Mouse (Mus musculus): ENCODE measurements around the gene Cbl. TPM values are rescaled to one million over a fixed set of nuclear protein-coding genes. Genes with fewer than 3 reads are reported as not detected.

The Cbl gene
- polyA plus RNA-seq, 1 experiment from 2014 or later: 9.9 TPM

GRCm38 (mm10) chr9:44132200-44132599 lies 101.6 kb downstream of the Cbl start:
- peak overlapping the region; percentile 96 for H3K27ac ChIP-seq
- TF ChIP-seq CTCF (IDR thresholded peaks at IDR 0.05; ENCODE audit: low read depth): no peak
- no peaks in the 10 kb centered on the region for H3K9me3 ChIP-seq (replicated peaks; ENCODE audit: low read length)
- no peak overlapping the region for H3K4me3 ChIP-seq (replicated peaks; ENCODE audit: low read depth, low read length)
- 71% methylated on average over 5 of the region's 5 CpGs for WGBS
- ATAC-seq (replicated peaks; ENCODE audit: low FRiP score, low read depth) (no peak), DNase-seq (ENCODE audit: low spot score) (no peak)
- H3K4me2 ChIP-seq (ENCODE audit: low read length): no peak overlapping the region
- no peaks in the 10 kb centered on the region for H3K36me3 ChIP-seq (ENCODE audit: insufficient read depth, low read length)
- peaks cover 35% of the 10 kb centered on the region for H3K4me1 ChIP-seq (replicated peaks; ENCODE audit: insufficient read depth, low read length)
- no peak overlapping the region for H3K9ac ChIP-seq (ENCODE audit: low read depth, low read length)
- H3K27me3 ChIP-seq (ENCODE audit: insufficient read depth, low read length): no peaks in the 10 kb centered on the region

- no peaks in the 10 kb centered on the region for H3K27me3 ChIP-seq (ENCODE audit: insufficient read depth, low read length)
- H3K9ac ChIP-seq (ENCODE audit: low read depth, low read length): no peak overlapping the region
- H3K9me3 ChIP-seq (replicated peaks; ENCODE audit: low read length): no peaks in the 10 kb centered on the region
- ATAC-seq (replicated peaks; ENCODE audit: low FRiP score, low read depth) (no peak), DNase-seq (ENCODE audit: low spot score) (no peak)
- WGBS: 34% methylated on average over 7 of the region's 7 CpGs
- peak overlapping the region; percentile 96 for H3K27ac ChIP-seq
- peak overlapping the region; percentile 37 for H3K4me2 ChIP-seq (ENCODE audit: low read length)
- no peaks in the 10 kb centered on the region for H3K36me3 ChIP-seq (ENCODE audit: insufficient read depth, low read length)
- no peak overlapping the region for H3K4me3 ChIP-seq (replicated peaks; ENCODE audit: low read depth, low read length)
- no peak for TF ChIP-seq CTCF (IDR thresholded peaks at IDR 0.05; ENCODE audit: low read depth)
- peaks cover 40% of the 10 kb centered on the region for H3K4me1 ChIP-seq (replicated peaks; ENCODE audit: insufficient read depth, low read length)
Measured at GRCm38 (mm10) chr9:44131276-44131590, 102.6 kb downstream of the Cbl start.

DNA sequence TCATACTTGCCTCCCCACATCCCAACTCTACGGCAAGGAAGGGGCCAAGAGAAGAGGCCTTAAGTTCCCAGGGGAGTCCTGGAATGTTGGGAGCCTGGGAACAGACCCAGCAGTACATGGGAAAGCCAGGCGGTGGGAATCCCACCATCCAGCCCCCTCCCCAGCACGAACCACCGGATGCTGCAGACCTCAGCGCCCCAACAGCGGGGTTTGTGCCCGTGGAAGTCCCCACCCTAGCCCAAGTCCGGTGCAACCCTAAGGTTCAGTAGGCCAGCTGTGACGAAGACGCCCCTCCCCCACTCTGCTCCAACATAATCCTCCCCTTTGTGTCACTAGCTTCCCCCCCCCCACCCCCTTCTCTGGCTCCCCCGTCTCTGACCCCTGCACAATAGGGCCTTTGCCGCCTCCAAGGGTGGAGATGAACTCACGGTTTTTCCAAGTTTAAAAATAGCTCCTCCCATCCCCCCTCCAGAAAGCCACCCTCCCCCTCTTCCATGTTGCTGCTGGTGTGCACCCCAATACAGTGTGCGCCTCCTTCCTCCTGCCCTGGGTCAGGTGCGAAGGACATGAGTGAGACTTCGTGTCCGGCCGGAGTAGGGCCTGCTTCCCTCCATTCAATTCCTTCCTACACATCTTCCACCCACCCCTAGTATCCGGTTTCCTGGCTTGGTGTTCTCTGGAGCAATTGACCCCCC lies 103.1 kb downstream of the Cbl start:
- Histone ChIP-seq H3K4me2 (ENCODE audit: low read length) (peak overlapping the region; percentile 77), H3K9ac (ENCODE audit: low read depth, low read length) (0 out of 2 replicates have a peak overlapping the region, but pooled peaks have one; percentile 47), H3K27me3 (ENCODE audit: insufficient read depth, low read length) (no peaks in the 10 kb centered on the region), H3K27ac (peak overlapping the region; percentile 96), H3K4me1 (replicated peaks; ENCODE audit: insufficient read depth, low read length) (peaks cover 44% of the 10 kb centered on the region), H3K36me3 (ENCODE audit: insufficient read depth, low read length) (no peaks in the 10 kb centered on the region), H3K4me3 (replicated peaks; ENCODE audit: low read depth, low read length) (peak overlapping the region; percentile 32), H3K9me3 (replicated peaks; ENCODE audit: low read length) (no peaks in the 10 kb centered on the region)
- WGBS: 20% methylated on average over 18 of the region's 19 CpGs
- ATAC-seq (replicated peaks; ENCODE audit: low FRiP score, low read depth) (peak; percentile 30), DNase-seq (ENCODE audit: low spot score) (peak; percentile 83)
- TF ChIP-seq CTCF (IDR thresholded peaks at IDR 0.05; ENCODE audit: low read depth): no peak

DNA sequence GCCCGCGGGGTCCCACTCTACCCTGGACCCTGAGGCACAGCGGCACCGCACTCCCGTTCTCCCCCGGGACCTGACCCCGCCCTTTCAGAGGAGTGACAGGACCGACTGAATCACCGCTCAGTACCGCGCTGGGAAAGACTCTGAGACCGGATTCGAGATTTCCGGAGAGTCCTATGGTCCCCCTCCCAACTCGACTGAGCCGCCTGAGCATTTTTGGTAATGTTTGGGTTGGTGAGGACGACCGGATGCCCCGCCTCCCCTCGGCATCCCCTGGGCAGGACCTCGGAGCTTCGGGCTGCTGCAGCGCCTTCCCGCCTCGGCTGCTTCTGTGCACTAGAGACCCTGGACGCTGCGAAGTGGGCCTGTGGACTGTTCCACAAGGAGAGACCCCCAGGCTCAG lies 103.8 kb downstream of the Cbl start:
- Histone ChIP-seq H3K27ac (peak overlapping the region; percentile 96), H3K27me3 (ENCODE audit: insufficient read depth, low read length) (no peaks in the 10 kb centered on the region), H3K36me3 (ENCODE audit: insufficient read depth, low read length) (no peaks in the 10 kb centered on the region), H3K9ac (ENCODE audit: low read depth, low read length) (peak overlapping the region; percentile 47), H3K4me1 (replicated peaks; ENCODE audit: insufficient read depth, low read length) (peaks cover 51% of the 10 kb centered on the region), H3K4me3 (replicated peaks; ENCODE audit: low read depth, low read length) (peak overlapping the region; percentile 32), H3K4me2 (ENCODE audit: low read length) (peak overlapping the region; percentile 77), H3K9me3 (replicated peaks; ENCODE audit: low read length) (no peaks in the 10 kb centered on the region)
- WGBS: under 1% methylated on average over 27 of the region's 27 CpGs
- TF ChIP-seq CTCF (IDR thresholded peaks at IDR 0.05; ENCODE audit: low read depth): no peak
- ATAC-seq (replicated peaks; ENCODE audit: low FRiP score, low read depth): peak; percentile 31
- peak; percentile 91 for DNase-seq (ENCODE audit: low spot score)

- TF ChIP-seq CTCF (IDR thresholded peaks at IDR 0.05; ENCODE audit: low read depth): no peak
- Histone ChIP-seq H3K4me2 (ENCODE audit: low read length) (peak overlapping the region; percentile 77), H3K9ac (ENCODE audit: low read depth, low read length) (peak overlapping the region; percentile 45), H3K4me1 (replicated peaks; ENCODE audit: insufficient read depth, low read length) (peaks cover 55% of the 10 kb centered on the region), H3K27me3 (ENCODE audit: insufficient read depth, low read length) (no peaks in the 10 kb centered on the region), H3K36me3 (ENCODE audit: insufficient read depth, low read length) (no peaks in the 10 kb centered on the region), H3K4me3 (replicated peaks; ENCODE audit: low read depth, low read length) (peak overlapping the region; percentile 32), H3K9me3 (replicated peaks; ENCODE audit: low read length) (no peaks in the 10 kb centered on the region), H3K27ac (peak overlapping the region; percentile 96)
- DNase-seq (ENCODE audit: low spot score): peak; percentile 56
- ATAC-seq (replicated peaks; ENCODE audit: low FRiP score, low read depth): no peak
- WGBS: 9% methylated on average over 9 of the region's 9 CpGs
Measured at GRCm38 (mm10) chr9:44129633-44130032, 104.2 kb downstream of the Cbl start.

DNA sequence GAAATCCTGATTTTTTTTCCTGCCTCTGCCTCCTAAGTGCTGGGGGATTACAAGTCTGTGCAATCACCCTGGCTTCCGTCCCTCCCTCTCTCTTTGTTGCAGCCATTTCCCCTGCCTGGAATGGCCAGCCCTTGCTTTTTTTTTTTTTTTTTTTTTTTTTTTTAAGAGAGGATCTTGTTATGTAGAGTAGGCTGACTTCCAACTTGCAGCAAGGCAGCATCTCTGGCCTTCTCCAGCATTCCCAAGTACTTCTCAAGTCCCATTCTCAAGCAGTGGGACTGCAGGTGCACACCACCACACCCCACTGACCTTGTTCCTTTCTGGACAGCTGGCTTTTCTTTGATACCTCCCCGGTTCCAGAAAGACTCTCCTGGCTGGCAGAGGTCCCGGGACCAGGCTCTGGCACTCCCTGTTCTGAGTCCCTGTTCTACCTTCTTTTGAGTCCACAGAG lies 106.5 kb downstream of the Cbl start:
- H3K9me3 ChIP-seq (replicated peaks; ENCODE audit: low read length): no peaks in the 10 kb centered on the region
- H3K36me3 ChIP-seq (ENCODE audit: insufficient read depth, low read length): no peaks in the 10 kb centered on the region
- H3K4me2 ChIP-seq (ENCODE audit: low read length): no peak overlapping the region
- H3K4me3 ChIP-seq (replicated peaks; ENCODE audit: low read depth, low read length): no peak overlapping the region
- DNase-seq (ENCODE audit: low spot score): peak; percentile 41
- H3K4me1 ChIP-seq (replicated peaks; ENCODE audit: insufficient read depth, low read length): peaks cover 41% of the 10 kb centered on the region
- H3K9ac ChIP-seq (ENCODE audit: low read depth, low read length): no peak overlapping the region
- 57% methylated on average over 3 of the region's 3 CpGs for WGBS
- no peak for ATAC-seq (replicated peaks; ENCODE audit: low FRiP score, low read depth)
- H3K27me3 ChIP-seq (ENCODE audit: insufficient read depth, low read length): no peaks in the 10 kb centered on the region
- TF ChIP-seq CTCF (IDR thresholded peaks at IDR 0.05; ENCODE audit: low read depth): no peak
- peak overlapping the region; percentile 20; the same call in 1 of the 2 replicates for H3K27ac ChIP-seq
